Mouse (Mus musculus): ENCODE data around the gene Robo4. TPM values are rescaled to one million over a fixed set of nuclear protein-coding genes. Genes with fewer than 3 reads are reported as not detected.

Robo4 gene
- total and polyA plus RNA-seq, 2 experiments from 2014 or later: 3.3 to 9.6 TPM

DNA sequence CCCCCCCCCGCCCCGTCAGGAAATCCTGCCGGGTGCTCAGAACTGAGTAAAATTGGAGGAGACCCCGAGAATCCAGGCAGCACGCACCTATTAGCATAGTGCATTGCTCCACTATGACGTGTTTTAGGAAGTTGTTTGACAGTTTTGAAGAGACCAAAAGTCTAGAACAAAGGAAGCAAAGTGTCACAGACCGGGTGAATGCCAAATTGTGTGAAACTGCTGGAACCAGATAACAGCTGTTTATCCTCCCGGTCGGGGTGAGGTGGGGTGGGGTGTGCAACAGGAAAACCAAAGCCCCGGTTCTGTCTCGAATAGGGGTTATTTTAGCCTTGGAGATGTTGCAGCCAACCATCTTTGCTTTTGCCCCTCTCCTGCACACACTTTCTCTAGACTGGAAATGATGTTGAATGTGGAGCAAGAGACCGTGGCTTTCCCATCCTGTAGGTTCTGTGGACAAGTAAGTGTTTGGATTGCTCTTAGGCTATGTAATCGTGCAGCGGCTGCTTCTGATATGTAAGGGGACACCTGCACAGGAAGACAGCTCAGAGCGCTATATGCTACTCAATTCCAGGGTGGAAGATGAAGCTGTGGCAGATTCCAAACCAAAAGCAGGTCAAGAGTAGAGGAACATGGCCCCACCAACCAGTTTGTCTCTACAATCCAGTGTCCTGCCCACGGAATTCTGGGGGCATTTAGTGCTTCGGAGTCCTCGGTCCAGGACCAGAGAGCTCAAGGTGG is 32.3 kb downstream of the Robo4 start:
- Histone ChIP-seq H3K9me3 (ENCODE audit: low read length) (no peaks in the 10 kb centered on the region), H3K9ac (no peak overlapping the region), H3K4me2 (ENCODE audit: low read depth) (peak overlapping the region; percentile 85), H3K27ac (ENCODE audit: low read depth, low read length) (no peak overlapping the region), H3K27me3 (ENCODE audit: insufficient read depth, low read length) (peaks cover 54% of the 10 kb centered on the region), H3K4me1 (ENCODE audit: insufficient read depth) (no peaks in the 10 kb centered on the region), H3K36me3 (ENCODE audit: insufficient read depth) (no peaks in the 10 kb centered on the region), H3K4me3 (ENCODE audit: low read depth, low read length) (peak overlapping the region; percentile 41; the same call in 1 of the 2 replicates)
- ATAC-seq: no peak
- TF ChIP-seq CTCF (IDR thresholded peaks at IDR 0.05; ENCODE audit: low read depth): no peak
- WGBS: 10% methylated on average over 18 of the region's 18 CpGs
- no peak for DNase-seq

DNA sequence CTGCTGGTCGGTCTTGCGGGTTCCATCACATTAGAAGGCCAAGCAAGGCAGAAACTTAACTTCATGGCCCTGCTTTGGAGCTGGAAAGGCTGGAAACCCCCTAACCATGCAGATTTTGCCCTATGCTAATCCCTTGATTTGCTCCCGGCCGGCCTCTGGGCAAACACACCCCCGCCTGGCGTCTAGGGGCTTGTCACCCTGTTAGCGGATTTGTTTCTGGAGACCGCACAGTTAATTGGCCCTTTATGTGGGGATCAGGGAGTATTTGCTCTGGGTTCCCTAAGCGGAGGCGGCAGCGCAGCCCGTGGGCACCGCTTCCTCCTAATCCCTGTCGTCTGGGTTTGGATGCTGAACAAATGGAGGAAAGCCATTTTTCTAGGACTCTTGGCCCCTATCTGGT is 33.2 kb downstream of the Robo4 start:
- 5% methylated on average over 14 of the region's 14 CpGs for WGBS
- no peak for DNase-seq
- H3K4me2 ChIP-seq (ENCODE audit: low read depth): no peak overlapping the region
- H3K4me1 ChIP-seq (ENCODE audit: insufficient read depth): no peaks in the 10 kb centered on the region
- H3K36me3 ChIP-seq (ENCODE audit: insufficient read depth): no peaks in the 10 kb centered on the region
- no peak overlapping the region for H3K4me3 ChIP-seq (ENCODE audit: low read depth, low read length)
- no peaks in the 10 kb centered on the region for H3K9me3 ChIP-seq (ENCODE audit: low read length)
- H3K9ac ChIP-seq: no peak overlapping the region
- H3K27ac ChIP-seq (ENCODE audit: low read depth, low read length): no peak overlapping the region
- ATAC-seq: no peak
- TF ChIP-seq CTCF (IDR thresholded peaks at IDR 0.05; ENCODE audit: low read depth): no peak
- H3K27me3 ChIP-seq (ENCODE audit: insufficient read depth, low read length): peaks cover 54% of the 10 kb centered on the region

DNA sequence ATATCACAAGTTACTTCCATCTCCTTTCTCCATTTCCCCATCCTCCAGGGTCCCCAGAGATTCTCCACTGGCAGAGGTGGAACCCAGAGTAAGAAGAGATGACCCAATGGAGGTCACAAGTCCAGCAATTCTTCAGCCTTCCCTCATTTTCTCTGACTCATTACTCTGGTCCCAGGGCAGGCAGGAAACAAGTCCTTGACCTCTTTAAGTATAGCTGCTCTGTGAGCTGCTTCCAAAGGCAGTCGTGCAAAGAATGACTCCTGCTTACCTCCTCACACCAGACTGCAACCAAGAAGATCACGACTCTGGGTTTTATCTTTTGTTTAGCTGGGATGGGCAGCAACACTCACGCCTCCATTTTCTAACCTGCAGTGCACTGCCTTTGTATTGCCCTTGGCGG is 33.9 kb downstream of the Robo4 start:
- ATAC-seq (no peak), DNase-seq (no peak)
- TF ChIP-seq CTCF (IDR thresholded peaks at IDR 0.05; ENCODE audit: low read depth): no peak
- peaks cover 54% of the 10 kb centered on the region for H3K27me3 ChIP-seq (ENCODE audit: insufficient read depth, low read length)
- H3K4me1 ChIP-seq (ENCODE audit: insufficient read depth): no peaks in the 10 kb centered on the region
- H3K9ac ChIP-seq: no peak overlapping the region
- no peaks in the 10 kb centered on the region for H3K36me3 ChIP-seq (ENCODE audit: insufficient read depth)
- H3K9me3 ChIP-seq (ENCODE audit: low read length): no peaks in the 10 kb centered on the region
- H3K4me3 ChIP-seq (ENCODE audit: low read depth, low read length): no peak overlapping the region
- H3K4me2 ChIP-seq (ENCODE audit: low read depth): no peak overlapping the region
- WGBS: 29% methylated on average over 4 of the region's 4 CpGs
- H3K27ac ChIP-seq (ENCODE audit: low read depth, low read length): no peak overlapping the region

GRCm38 (mm10) chr9:37437772-37438735 is 36.4 kb downstream of the Robo4 start:
- Histone ChIP-seq H3K4me1 (ENCODE audit: insufficient read depth) (no peaks in the 10 kb centered on the region), H3K9me3 (ENCODE audit: low read length) (no peaks in the 10 kb centered on the region), H3K4me2 (ENCODE audit: low read depth) (no peak overlapping the region), H3K27ac (ENCODE audit: low read depth, low read length) (no peak overlapping the region), H3K4me3 (ENCODE audit: low read depth, low read length) (no peak overlapping the region), H3K36me3 (ENCODE audit: insufficient read depth) (no peaks in the 10 kb centered on the region), H3K9ac (no peak overlapping the region), H3K27me3 (ENCODE audit: insufficient read depth, low read length) (peaks cover 30% of the 10 kb centered on the region)
- TF ChIP-seq CTCF (IDR thresholded peaks at IDR 0.05; ENCODE audit: low read depth): no peak
- ATAC-seq: peak; percentile 86
- peak; percentile 62 for DNase-seq
- WGBS: 22% methylated on average over 3 of the region's 3 CpGs

DNA sequence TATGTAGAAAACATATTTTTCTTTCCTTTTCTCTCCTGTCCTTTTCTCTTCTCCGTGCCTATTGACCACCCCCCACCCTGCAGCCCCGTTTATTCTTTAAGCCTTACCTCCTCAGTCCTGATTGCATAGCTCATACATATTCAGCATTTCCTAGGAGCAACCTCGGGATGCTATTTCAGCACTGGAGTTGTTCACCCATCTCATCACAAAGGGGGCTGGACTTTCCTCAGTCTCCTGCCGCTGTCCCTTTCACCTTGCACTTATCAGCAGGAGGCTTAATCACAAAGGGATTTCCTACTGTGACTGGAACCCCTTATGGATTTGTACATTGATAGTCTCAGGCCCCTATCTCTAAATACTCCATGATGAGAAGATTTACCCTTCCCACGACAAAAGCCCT is 50.7 kb downstream of the Robo4 start:
- Histone ChIP-seq H3K4me3 (ENCODE audit: low read depth, low read length) (no peak overlapping the region), H3K9me3 (ENCODE audit: low read length) (no peaks in the 10 kb centered on the region), H3K36me3 (ENCODE audit: insufficient read depth) (no peaks in the 10 kb centered on the region), H3K27me3 (ENCODE audit: insufficient read depth, low read length) (no peaks in the 10 kb centered on the region; the same call in 1 of the 2 replicates), H3K9ac (no peak overlapping the region), H3K27ac (ENCODE audit: low read depth, low read length) (no peak overlapping the region), H3K4me2 (ENCODE audit: low read depth) (no peak overlapping the region), H3K4me1 (ENCODE audit: insufficient read depth) (peaks cover 12% of the 10 kb centered on the region; the same call in 1 of the 2 replicates)
- no peak for DNase-seq
- no peak for ATAC-seq
- TF ChIP-seq CTCF (IDR thresholded peaks at IDR 0.05; ENCODE audit: low read depth): no peak
- whole genome bisulfite sequencing: 6% methylated on average over 5 of the region's 5 CpGs

- Histone ChIP-seq H3K27ac (ENCODE audit: low read depth, low read length) (no peak overlapping the region), H3K4me2 (ENCODE audit: low read depth) (no peak overlapping the region), H3K9ac (no peak overlapping the region), H3K27me3 (ENCODE audit: insufficient read depth, low read length) (no peaks in the 10 kb centered on the region; the same call in 1 of the 2 replicates), H3K4me3 (ENCODE audit: low read depth, low read length) (no peak overlapping the region), H3K4me1 (ENCODE audit: insufficient read depth) (peaks cover 13% of the 10 kb centered on the region; the same call in 1 of the 2 replicates), H3K36me3 (ENCODE audit: insufficient read depth) (no peaks in the 10 kb centered on the region), H3K9me3 (ENCODE audit: low read length) (no peaks in the 10 kb centered on the region)
- ATAC-seq: no peak
- 35% methylated on average over 4 of the region's 4 CpGs for WGBS
- TF ChIP-seq CTCF (IDR thresholded peaks at IDR 0.05; ENCODE audit: low read depth): no peak
- DNase-seq: no peak
Observed at GRCm38 (mm10) chr9:37453328-37453727, 51.6 kb downstream of the Robo4 start.

Data from forebrain, postnatal 0 days (tissue).